Mouse (Mus musculus) intestine, embryonic 14.5 days (tissue): ENCODE results near the gene Pacrg. TPM values are rescaled to one million over a fixed set of nuclear protein-coding genes. Genes with fewer than 3 reads are reported as not detected.

ENCODE experiments used
- ATAC-seq: fragments of 200-750 bp; cut with Nextera tagmentation; replicated peaks from 2 replicates; pipeline ENCODE4 v1.8.0; 2017; ENCODE audit warnings: low read depth, moderate number of reproducible peaks, moderate TSS enrichment, moderate library complexity; ENCODE audit not compliant: low FRiP score, low TSS enrichment
- DNase-seq: peaks from one replicate; pipeline ENCODE4 v3.0.0-alpha.2; 2018; ENCODE audit warnings: low spot score
- H3K27ac ChIP-seq: fragments of 300-500 bp; sonication (generic); 2 replicates; pipeline ENCODE4 v1.5.1; 2014; ENCODE audit warnings: low read depth, mild to moderate bottlenecking, control low read depth
- H3K27me3 ChIP-seq: fragments of 300-500 bp; sonication (generic); replicated peaks from 2 replicates; pipeline ENCODE4 v1.6.1; 2014; ENCODE audit warnings: low read length, control low read depth; ENCODE audit not compliant: control insufficient read depth, insufficient read depth
- H3K36me3 ChIP-seq: fragments of 300-500 bp; sonication (generic); 2 replicates; pipeline ENCODE4 v1.6.1; 2014; ENCODE audit warnings: low read length, control low read depth; ENCODE audit not compliant: control insufficient read depth, insufficient read depth
- H3K4me1 ChIP-seq: fragments of 300-500 bp; sonication (generic); replicated peaks from 2 replicates; pipeline ENCODE4 v1.6.1; 2014; ENCODE audit warnings: low read length, control low read depth, mixed read lengths; ENCODE audit not compliant: control insufficient read depth, insufficient read depth
- H3K4me2 ChIP-seq: fragments of 300-500 bp; sonication (generic); 2 replicates; pipeline ENCODE4 v1.6.1; 2014; ENCODE audit warnings: low read length
- H3K4me3 ChIP-seq: fragments of 300-500 bp; sonication (generic); 2 replicates; pipeline ENCODE4 v1.5.1; 2014; ENCODE audit warnings: low read depth, low read length, control low read depth, mixed read lengths
- H3K9ac ChIP-seq: fragments of 300-500 bp; sonication (generic); 2 replicates; pipeline ENCODE4 v1.6.1; 2014; ENCODE audit warnings: mild to moderate bottlenecking, low read length
- H3K9me3 ChIP-seq: fragments of 300-500 bp; sonication (generic); 2 replicates; pipeline ENCODE4 v1.6.1; 2016; ENCODE audit warnings: low read length, control low read depth; ENCODE audit not compliant: control insufficient read depth
- WGBS: fragments of 180-500 bp; shearing (Covaris S2); extraction: QIAGEN DNeasy Blood & Tissue Kit; methylation state at CpG from one replicate; pipeline ENCODE4 v1.1.7; 2014; 5-methylcytosine and 5-hydroxymethylcytosine counted together
- polyA plus RNA-seq: library from polyadenylated mRNA; unstranded; fragments of >200 nt; fragmentation: Nextera tagmentation; extraction: Ambion mirVana; gene quantifications from 2 replicates; pipeline ENCODE4 v1.2.1, GENCODE M21; 2014

Pacrg gene
- polyA plus RNA-seq, 1 experiment from 2014 or later, result 1.1 TPM

DNA sequence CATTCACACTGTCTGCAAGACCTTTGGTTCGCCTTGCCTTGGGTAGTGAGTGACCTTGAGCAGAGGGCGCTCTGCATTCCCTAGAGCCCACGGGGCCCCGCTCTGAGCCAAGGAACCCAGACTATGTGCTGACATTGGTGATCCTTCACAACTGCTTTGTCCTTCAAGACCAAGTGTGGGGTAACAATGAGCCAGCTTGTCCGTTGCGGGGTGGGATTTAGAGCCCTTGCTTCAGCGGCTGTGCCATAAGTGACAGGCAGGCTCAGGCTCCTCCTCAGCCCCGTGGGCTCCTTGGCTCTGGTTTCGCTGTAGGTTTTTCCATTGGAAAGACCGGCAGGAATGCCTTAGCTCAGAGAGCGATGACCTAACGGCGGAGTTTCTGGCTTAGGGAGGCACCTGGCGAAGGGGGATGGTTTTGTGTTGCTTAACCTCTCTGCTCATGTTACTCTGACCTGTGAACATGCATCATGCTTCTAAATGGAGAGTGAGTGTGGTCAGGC, 390.3 kb downstream of the Pacrg start:
- Histone ChIP-seq H3K4me1 (no peaks in the 10 kb centered on the region), H3K9ac (no peak overlapping the region), H3K36me3 (no peaks in the 10 kb centered on the region), H3K9me3 (no peaks in the 10 kb centered on the region), H3K27ac (no peak overlapping the region), H3K27me3 (no peaks in the 10 kb centered on the region), H3K4me3 (no peak overlapping the region), H3K4me2 (no peak overlapping the region)
- no peak for DNase-seq
- WGBS, result 77% methylated on average over 14 of the region's 14 CpGs
- no peak for ATAC-seq

DNA sequence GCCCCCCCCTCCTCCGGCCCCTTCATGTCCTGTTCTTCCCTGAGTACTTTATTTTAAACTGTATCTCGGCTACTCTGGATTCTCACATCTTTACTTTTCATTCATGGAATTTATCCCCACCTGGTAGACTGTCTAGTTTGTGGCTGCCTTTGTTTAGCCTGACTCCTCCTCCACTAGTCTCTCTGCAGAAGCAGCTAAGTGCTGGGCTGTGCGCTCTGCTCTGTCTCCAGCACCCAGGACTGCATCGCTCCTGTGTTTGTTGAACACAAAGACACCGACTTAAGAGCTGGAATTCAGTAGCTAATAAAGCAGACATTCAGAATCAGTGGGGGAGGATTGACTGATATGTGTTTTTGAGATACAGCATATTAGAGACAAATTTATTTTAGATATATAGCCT, 391.7 kb downstream of the Pacrg start:
- Histone ChIP-seq H3K4me2 (no peak overlapping the region), H3K27me3 (no peaks in the 10 kb centered on the region), H3K9me3 (no peaks in the 10 kb centered on the region), H3K4me1 (no peaks in the 10 kb centered on the region), H3K27ac (no peak overlapping the region), H3K4me3 (no peak overlapping the region), H3K9ac (no peak overlapping the region), H3K36me3 (no peaks in the 10 kb centered on the region)
- DNase-seq (no peak), ATAC-seq (no peak)
- WGBS, result 46% methylated on average over 5 of the region's 5 CpGs

DNA sequence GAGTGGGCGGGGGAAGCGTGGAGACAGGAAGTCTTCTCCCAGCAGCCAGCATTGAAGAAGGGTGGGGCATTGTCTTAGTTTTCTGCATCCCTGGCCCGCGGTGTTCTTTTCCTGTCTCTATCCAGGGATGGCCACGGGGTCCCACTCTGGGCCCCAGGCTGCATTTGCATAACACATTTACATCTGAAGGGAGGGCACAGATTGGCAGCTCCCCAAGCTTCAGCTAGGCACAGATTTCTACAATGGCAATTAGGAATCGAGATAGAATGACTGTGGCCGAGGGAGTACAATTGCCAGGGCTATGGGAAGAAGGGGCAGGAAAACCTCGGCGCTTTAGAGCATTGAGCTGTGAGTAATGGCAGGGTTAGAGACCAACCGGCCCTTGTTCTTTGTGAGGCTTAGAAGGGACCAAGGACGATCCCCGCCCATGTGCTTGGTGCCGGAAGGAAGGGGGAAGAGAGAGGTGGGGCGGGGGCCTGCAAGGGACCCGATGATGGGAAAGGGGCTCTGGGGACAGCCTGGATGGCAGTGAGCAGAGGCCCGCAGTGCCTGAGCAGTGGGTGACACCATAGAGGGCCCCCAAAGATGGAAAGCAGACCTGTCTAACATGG, 398.5 kb downstream of the Pacrg start:
- Histone ChIP-seq H3K9me3 (no peaks in the 10 kb centered on the region), H3K9ac (no peak overlapping the region), H3K4me1 (no peaks in the 10 kb centered on the region), H3K27ac (no peak overlapping the region), H3K36me3 (no peaks in the 10 kb centered on the region), H3K4me2 (no peak overlapping the region), H3K4me3 (no peak overlapping the region), H3K27me3 (no peaks in the 10 kb centered on the region)
- DNase-seq (no peak), ATAC-seq (no peak)
- 52% methylated on average over 16 of the region's 16 CpGs for WGBS

- no peaks in the 10 kb centered on the region for H3K4me1 ChIP-seq
- no peaks in the 10 kb centered on the region for H3K9me3 ChIP-seq
- H3K9ac ChIP-seq, result no peak overlapping the region
- no peaks in the 10 kb centered on the region for H3K36me3 ChIP-seq
- H3K27ac ChIP-seq, result no peak overlapping the region
- ATAC-seq (no peak), DNase-seq (no peak)
- H3K27me3 ChIP-seq, result no peaks in the 10 kb centered on the region
- H3K4me3 ChIP-seq, result no peak overlapping the region
- 79% methylated on average over 3 of the region's 3 CpGs for WGBS
- H3K4me2 ChIP-seq, result no peak overlapping the region
Observed at GRCm38 (mm10) chr17:10440961-10441360, 399.1 kb downstream of the Pacrg start.

DNA sequence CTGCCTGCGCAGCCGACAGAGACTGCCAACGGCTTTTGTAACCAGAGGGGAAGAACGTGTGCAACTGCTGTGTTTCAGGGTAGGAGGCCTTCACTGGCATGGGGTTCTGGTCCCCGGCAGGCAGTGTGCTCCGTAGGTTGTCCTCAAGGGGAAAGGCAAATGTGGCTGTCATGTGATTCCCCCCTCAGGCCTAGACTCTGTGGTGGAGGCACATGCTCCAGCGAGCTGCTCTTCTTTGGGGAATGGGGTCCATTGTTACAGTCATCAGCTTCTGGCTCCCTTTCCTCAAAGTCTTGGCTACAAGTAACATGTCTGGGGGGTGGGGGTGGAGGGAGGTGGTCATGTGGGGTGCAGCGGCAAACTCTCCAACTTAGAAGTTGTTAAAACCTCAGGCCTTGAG, 400.3 kb downstream of the Pacrg start:
- Histone ChIP-seq H3K36me3 (no peaks in the 10 kb centered on the region), H3K9me3 (no peaks in the 10 kb centered on the region), H3K4me2 (no peak overlapping the region), H3K4me3 (no peak overlapping the region), H3K9ac (no peak overlapping the region), H3K4me1 (no peaks in the 10 kb centered on the region), H3K27ac (no peak overlapping the region), H3K27me3 (no peaks in the 10 kb centered on the region)
- DNase-seq (no peak), ATAC-seq (no peak)
- 81% methylated on average over 8 of the region's 8 CpGs for WGBS

DNA sequence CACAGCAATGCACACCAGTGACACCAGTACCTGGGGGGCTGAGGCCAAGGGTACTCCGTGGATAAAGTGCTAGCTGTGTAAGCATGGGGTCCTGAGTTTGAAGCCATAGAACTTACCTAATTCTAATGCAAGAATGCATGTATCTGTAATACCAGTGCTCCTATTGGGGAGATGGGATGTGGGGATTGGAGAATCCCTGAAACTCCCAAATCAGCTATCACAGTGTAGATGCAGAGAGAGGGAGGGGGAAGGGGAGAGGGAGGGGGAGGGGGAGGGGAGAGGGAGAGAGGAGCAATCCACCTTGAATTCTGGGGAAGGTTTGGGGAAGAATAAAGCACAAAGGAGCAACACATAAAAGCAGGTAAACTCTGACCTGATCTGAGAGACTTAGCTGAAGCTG, 405.2 kb downstream of the Pacrg start:
- no peak for ATAC-seq
- Histone ChIP-seq H3K4me1 (no peaks in the 10 kb centered on the region), H3K9me3 (no peaks in the 10 kb centered on the region), H3K4me3 (no peak overlapping the region), H3K4me2 (no peak overlapping the region), H3K9ac (no peak overlapping the region), H3K27ac (no peak overlapping the region), H3K36me3 (no peaks in the 10 kb centered on the region), H3K27me3 (no peaks in the 10 kb centered on the region)
- 62% methylated on average over 1 of the region's 1 CpGs for WGBS
- DNase-seq, result no peak

DNA sequence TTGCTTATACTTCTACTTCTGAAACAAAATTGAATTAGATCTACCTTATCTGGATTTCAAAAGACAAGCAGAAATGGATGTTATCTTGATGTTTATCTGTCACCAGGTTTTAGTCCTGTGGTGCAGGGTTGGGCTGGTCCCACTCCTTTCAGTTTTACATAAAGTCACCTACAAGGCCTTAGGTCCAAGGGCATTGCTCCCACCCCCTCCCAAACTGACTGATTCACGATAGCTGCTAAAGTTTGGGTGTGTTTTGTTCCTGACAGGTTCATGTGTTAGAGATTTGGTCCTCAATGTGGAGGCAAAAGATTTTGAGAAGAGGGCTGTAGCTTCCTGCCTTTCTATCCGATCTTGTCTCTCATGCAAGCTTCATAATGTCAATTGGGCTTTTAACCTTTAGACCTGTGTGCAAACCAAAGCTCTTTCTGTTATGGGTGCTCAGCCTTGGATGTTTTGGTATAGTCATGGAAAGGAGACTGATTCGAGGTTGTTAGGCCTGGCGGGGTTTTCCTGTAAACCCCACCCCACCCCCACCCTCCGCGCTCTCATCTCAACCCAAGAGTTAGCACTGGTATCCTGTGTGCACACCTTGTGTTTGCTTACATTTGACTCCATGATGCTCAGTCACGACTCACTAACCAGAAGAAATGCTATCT, 407.5 kb downstream of the Pacrg start:
- no peak overlapping the region for H3K27ac ChIP-seq
- H3K36me3 ChIP-seq, result no peaks in the 10 kb centered on the region
- DNase-seq, result no peak
- H3K9me3 ChIP-seq, result no peaks in the 10 kb centered on the region
- no peak overlapping the region for H3K4me3 ChIP-seq
- H3K9ac ChIP-seq, result no peak overlapping the region
- no peak overlapping the region for H3K4me2 ChIP-seq
- no peak for ATAC-seq
- no peaks in the 10 kb centered on the region for H3K27me3 ChIP-seq
- 88% methylated on average over 7 of the region's 7 CpGs for WGBS
- H3K4me1 ChIP-seq, result no peaks in the 10 kb centered on the region

GRCm38 (mm10) chr17:10431849-10432524, 408.1 kb downstream of the Pacrg start:
- H3K4me3 ChIP-seq, result no peak overlapping the region
- no peak overlapping the region for H3K9ac ChIP-seq
- no peak overlapping the region for H3K27ac ChIP-seq
- ATAC-seq (no peak), DNase-seq (no peak)
- no peaks in the 10 kb centered on the region for H3K4me1 ChIP-seq
- 59% methylated on average over 6 of the region's 6 CpGs for WGBS
- no peaks in the 10 kb centered on the region for H3K36me3 ChIP-seq
- H3K9me3 ChIP-seq, result no peaks in the 10 kb centered on the region
- no peak overlapping the region for H3K4me2 ChIP-seq
- H3K27me3 ChIP-seq, result no peaks in the 10 kb centered on the region
